Mouse (Mus musculus) gastrocnemius, postnatal 4 days (tissue): ENCODE measurements at regions not wholly inside any gene's neighbourhood (a gene's known extent, or its start where the extent isn't known, plus 50 kb on each side); places are given as distances from the start of the nearest gene placed in this dataset.
A peak's percentile ranks its signal among the peaks of the same experiment; 100 is the strongest.
"Not testable (repeated sequence)": the region's sequence is repeated elsewhere in the genome, so short reads cannot be mapped to it uniquely, and the experiment has no call there.

Source experiments
- DNase-seq, 2 experiments: peaks; one replicate each; pipeline ENCODE4 v3.0.0; 2021 to 2022; ENCODE audit warnings: low spot score in 2 of 2, mixed read lengths in 2 of 2

GRCm38 (mm10) chr13:39566491-39566890 lies 605.8 kb upstream of the Slc35b3 start:
- DNase-seq = no peak

- no peak for DNase-seq
Observed at GRCm38 (mm10) chr13:39537724-39538440, 577.2 kb upstream of the Slc35b3 start.

- DNase-seq = no peak
Observed at GRCm38 (mm10) chr13:39526469-39526868, 565.8 kb upstream of the Slc35b3 start.

DNA sequence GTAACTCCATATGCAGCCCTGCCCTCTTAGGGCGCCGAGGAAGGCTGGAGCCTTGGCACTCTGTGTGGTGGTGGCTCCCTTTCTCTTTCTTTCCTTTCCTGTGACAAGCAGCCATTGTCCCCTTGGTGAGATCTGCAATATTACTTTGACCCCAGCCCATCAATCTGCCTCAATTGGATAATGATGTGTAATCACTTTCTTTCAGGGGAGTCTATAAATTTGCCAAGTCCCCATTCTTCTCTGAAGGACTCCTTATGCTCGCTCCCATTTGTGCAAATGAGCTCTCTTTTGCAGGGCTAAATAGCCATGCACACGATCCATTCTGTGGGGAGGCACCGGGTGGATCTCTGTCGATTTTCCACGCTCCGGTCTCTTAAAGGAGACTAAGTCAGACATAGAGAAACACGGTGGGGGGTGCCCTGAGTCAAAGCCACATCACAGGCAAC lies 563.2 kb upstream of the Slc35b3 start:
- no peak for DNase-seq

DNA sequence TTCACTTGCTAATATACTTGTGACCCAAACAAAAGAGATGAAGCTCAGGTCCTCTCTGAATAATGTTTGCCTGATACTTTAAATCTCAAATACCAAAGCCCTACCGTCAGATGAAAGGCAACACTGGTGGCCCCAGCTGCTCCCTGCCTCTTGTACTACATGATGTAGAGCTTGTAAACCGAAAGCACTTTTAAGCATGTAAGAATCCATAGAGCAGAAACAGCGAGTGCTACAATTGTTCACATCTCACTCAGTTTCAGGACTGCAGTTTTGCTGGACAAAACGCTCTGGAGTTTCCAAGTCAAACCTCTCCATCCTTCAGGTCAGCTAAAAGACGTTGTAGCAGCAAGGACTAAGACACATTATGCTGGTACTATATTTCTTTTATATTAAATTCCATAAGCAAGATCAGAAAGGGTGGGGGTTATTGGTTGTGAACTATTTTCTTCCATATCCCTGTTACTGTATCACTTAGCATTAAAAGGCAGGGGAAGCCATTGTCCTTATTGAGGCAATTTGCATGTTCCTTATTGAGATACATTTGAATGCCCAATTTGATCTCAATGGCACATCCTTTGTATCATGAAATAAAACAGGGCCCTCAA lies 562.7 kb upstream of the Slc35b3 start:
- DNase-seq = no peak

- DNase-seq = no peak
Observed at GRCm38 (mm10) chr13:39520846-39521245, 560.2 kb upstream of the Slc35b3 start.

DNA sequence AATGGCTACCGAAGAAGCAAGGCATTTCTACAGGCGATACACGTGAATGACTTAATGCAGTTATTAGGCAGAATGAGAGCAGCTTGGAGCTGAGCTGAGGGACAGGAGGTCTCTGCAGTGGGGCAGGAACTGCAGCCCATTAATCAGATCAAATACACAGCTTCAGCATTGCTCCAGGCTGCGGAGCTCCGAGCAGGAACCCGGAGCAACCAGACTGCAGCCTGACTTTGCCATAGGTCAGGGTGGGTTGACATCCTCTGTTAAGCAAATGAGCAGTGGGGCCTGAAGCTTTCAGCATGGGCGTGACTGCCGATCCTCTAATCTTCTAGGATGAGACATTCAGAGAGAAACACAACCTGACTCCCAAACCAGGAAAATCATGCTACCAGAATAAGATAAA lies 555.4 kb upstream of the Slc35b3 start:
- no peak for DNase-seq

GRCm38 (mm10) chr13:39489806-39490205 lies 529.1 kb upstream of the Slc35b3 start:
- DNase-seq = no peak

DNA sequence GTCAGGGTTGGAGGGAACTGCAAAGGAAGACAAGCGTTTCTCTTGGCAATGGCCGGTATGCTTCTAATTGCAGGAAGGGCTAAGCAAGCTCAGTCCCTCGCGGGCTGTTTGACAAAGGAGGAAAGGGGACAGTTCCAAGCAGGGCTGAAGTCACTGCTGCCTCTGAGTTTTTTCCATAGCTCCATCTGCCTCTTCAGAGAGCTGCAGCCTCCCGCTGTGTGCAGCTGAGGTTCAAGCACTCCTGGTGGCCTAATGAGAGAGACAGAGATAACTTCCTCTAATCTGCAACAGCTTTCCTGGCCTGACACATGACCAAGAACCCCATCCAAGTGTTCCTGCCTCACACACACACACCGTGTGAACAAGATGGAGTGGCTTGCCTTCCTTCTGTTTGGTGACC lies 511.9 kb upstream of the Slc35b3 start:
- DNase-seq = no peak

- no peak for DNase-seq
Observed at GRCm38 (mm10) chr13:39441799-39442198, 481.1 kb upstream of the Slc35b3 start.

- peak; percentile 38 to 40 for DNase-seq
Observed at GRCm38 (mm10) chr13:39440907-39441306, 480.2 kb upstream of the Slc35b3 start.

DNA sequence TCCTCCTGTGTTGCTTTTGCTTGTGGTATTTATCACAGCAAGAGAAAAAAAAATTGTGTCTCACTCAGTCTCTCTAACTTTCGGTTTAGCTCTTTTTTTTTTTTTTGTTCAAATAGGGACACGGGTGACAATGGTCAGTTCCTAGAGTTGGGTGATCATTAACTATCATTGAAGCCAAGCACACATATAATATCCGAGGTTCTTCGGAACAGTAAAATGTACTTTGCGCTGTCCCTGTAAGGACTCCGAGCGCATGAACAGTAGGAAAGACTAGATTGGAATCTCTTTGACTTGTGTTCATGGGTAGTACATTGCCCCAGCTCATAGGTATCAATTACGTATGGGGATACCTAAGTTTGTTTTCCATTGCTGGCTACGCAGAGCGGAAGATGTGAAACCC lies 479.7 kb upstream of the Slc35b3 start:
- no peak for DNase-seq

DNA sequence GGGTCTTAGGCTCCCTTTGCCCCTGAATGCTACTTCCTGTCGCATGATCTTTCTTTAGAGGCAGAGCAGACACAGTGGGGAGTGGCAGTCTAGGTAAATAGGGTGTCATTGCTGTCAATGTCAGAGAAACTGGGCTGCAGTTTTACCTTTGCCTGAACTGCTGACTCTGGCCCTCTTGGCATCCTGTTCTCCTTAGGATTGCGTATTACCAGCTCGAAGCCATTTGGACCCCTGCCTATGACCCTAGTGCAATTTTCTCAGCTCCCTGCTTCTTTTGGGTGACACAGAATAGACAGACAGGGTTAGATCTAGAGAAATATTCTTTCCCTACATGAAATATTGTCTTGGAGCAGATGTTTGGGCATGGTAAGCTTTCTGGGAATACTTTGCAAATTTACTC lies 467.3 kb upstream of the Slc35b3 start:
- DNase-seq = no peak

DNA sequence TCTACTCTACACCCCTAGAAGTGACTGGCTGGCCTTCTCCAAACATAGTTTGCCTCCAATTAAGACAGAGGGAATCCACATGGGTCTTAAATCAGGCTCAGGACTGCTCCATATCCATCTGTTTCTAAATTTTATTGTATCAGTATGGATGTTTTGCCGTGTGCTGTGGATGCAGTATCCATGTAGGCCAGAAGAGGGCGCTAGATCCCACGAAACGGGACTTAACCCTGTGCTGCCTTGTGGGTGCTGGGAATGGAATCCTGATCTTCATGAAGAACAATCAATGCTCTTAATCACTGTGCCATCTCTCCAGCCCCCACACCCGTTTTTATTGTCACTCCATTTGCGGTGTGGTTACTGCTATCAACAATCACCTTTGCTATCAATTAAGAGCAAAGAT lies 465.3 kb upstream of the Slc35b3 start:
- no peak for DNase-seq

GRCm38 (mm10) chr13:39418127-39418526 lies 457.5 kb upstream of the Slc35b3 start:
- no peak for DNase-seq

DNA sequence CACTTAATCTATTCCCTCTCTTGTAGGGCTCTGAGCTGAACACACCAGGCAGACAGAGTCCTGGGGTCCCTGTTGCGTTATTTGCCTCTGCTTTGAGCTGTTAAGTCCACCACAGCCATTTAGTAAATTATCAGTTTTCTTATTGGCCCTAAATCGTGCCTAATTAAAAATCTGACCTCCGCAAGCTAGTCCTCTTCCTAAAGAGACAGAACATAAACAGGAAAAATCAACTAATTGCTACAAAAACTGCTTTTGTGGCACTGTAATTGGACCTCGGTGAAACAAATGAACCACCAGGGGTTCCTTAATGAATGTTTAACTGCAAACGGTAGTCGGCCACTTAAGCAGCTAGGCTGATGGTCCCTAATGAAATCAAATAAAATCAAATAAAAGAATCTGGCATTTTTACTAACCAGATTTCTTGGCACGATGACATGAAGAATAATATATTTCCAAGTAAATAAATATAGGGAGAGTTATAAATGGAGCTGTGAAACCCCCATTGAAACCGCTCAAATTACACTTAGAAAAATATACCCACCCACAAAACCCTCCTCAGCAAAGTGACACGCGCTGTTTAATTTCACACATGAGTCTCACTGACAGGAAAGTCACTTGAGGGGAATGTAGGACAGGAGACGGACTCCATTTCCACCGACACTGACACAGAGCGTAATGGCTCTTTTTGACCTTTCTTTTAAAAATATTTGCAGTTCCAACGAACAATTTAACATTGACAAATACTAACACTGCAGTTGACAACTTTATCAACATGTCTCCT lies 451.0 kb upstream of the Slc35b3 start:
- no peak for DNase-seq

GRCm38 (mm10) chr13:39392589-39392988 lies 431.9 kb upstream of the Slc35b3 start:
- DNase-seq = no peak

DNA sequence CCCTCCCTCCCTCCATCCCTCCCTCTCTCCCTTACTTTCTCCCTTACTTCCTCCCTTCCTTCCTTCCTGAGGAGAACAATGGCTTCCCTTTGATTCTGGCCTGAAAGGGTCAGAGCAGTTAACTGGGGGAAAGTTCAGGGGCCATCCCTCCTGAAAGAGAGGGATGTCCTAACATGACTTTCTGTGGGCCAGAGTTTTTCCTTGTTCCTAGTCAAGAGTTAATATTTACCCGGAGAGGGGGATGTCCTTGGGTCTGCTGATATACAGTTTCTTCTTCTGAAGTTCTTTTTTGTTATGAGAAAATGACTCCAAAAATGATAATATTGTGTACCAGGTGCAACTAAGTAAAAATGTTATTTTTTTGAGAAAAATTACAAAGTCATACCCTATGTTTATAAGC lies 431.5 kb upstream of the Slc35b3 start:
- DNase-seq = not testable (repeated sequence)

DNA sequence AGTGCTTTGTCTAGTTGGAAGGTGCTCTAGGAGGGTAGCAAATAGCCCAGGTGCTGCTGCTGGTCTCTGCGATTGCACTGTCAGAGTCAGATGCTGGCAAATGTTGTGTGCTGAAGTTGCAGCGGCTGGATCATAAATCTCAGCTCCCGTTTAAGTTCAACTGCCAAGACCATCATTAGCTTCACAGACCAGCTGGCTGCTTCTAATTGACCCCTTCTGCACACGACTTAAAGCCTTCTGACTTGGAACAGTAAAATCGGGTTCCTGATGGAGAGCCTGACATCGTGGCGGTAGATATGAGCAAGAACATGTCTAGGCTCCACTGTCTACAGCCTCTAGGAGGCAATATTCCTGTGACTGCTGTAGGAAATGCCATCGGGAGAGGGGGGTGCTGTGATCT lies 416.0 kb upstream of the Slc35b3 start:
- DNase-seq = no peak

- no peak for DNase-seq
Observed at GRCm38 (mm10) chr13:39376269-39376668, 415.6 kb upstream of the Slc35b3 start.

DNA sequence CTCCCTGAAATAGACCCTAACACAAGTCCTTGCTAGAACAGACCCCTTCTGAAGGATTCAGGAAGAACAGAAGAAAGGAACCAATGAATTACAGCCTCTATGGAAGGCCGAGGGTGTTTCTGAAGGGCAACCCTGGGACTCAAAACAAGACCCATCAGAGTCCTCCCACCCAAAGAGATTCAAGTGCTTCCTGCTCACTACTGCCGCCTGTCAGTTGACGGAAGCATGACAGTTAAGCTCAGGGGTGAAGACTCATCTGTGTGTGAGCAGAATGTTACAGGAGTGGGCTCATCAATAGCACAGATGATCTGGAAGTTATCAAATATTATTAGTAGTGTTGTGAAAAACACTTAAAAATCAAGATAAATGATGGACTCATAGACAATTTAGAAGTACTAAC lies 411.9 kb upstream of the Slc35b3 start:
- DNase-seq = no peak

DNA sequence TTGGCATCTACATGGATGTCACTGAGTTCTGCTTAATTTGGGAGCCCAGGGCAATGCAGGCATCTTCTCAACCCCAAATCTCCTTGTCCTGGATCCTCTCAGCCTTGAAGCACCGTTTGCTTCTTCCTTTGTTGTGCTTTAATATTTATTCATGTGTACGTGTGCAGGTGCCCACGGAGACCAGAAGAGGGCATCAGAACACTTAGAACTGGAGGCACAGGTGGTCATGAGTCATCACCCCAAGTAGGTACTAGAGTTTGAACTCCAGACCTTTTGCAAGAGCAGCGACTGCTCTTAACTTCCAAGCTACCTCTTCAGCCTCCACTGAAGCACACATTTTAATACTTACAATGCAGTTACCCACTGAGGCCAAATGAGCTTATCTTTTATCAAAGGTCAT lies 403.0 kb upstream of the Slc35b3 start:
- DNase-seq = no peak
